Mouse (Mus musculus): ENCODE measurements around the gene Olfr807.

Olfr807 gene

DNA sequence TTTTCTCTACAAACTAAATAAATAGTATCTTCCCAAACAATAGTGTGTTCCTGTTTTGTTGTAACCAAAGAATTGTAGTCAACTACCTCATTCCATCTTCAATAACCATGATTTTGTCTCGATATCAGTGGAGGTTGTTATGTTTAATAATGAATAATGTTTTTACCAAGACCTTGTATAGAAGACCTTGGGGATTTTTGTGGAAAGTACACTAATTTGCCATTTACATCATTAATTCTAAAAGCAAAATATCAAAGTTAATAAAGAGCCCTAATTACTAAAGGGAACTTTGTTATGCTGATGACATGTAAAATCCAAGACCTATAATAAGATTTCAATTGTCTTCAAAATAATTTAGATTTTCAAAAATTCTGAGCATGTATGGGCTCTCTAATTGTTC, at the start of gene Olfr807:
Olfr807 (minus strand) TSS at position 101 of the 400 bp plus-strand sequence.
- no peak for DNase-seq (ENCODE audit: low read depth)

GRCm38 (mm10) chr10:129804296-129804695, 46.7 kb upstream of the Olfr807 start, which contains the start of gene Olfr811:
Olfr811 (minus strand) TSS chr10:129804396.
- DNase-seq (ENCODE audit: low read depth) = no peak

- no peak for DNase-seq (ENCODE audit: low read depth)
Measured at GRCm38 (mm10) chr10:129794817-129795216, 37.2 kb upstream of the Olfr807 start, which contains the start of gene Olfr810. Olfr810 (minus strand) TSS chr10:129794917.

- DNase-seq (ENCODE audit: low read depth) = no peak
Measured at GRCm38 (mm10) chr10:129778123-129778522, 20.5 kb upstream of the Olfr807 start.

DNA sequence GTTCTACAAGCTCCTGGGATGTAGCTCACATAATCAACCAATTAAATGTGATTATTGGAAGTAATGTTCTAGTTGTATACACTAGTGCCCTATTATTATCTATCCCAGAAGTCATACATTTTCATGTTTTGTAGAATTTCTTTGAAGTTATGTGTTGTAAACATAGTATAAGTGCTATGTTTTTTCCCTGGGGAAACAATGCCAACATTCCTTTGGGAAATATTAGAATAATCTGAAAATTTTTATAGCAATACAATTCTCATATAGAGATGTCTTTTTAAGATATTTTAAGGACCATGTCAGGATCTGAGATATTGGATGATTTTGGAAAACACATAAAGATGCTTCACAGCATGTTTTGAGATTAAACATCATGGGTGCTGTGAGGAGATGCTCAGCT, 16.7 kb upstream of the Olfr807 start, which contains the start of gene Olfr809:
Olfr809 (plus strand) TSS at position 301 of the 400 bp plus-strand sequence.
- no peak for DNase-seq (ENCODE audit: low read depth)

- no peak for DNase-seq (ENCODE audit: low read depth)
Measured at GRCm38 (mm10) chr10:129765182-129765581, 7.6 kb upstream of the Olfr807 start, which contains the start of gene Olfr808. Olfr808 (plus strand) TSS chr10:129765482.

GRCm38 (mm10) chr10:129741821-129742220, 15.8 kb downstream of the Olfr807 start, which contains the start of gene Olfr806:
Olfr806 (minus strand) TSS chr10:129741921.
- DNase-seq (ENCODE audit: low read depth) = no peak

DNA sequence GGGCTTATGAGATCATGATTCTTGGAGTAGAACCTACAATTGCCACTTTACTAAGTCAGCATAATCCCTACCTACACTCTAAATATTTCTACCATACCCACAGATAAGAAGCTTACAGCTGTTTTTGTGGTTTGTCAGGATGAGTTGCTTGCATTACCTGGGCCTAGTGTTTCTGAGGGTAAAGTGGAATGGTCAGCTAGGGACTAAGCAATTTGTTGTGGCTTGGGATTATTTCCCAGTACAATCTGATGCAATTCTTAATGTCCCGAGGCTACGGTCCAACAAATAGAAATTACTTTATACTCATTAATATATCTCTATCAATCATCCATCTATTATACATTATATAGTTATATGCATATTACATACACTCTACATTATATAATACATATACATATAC, 28.3 kb downstream of the Olfr807 start, which contains the start of gene Olfr805:
Olfr805 (minus strand) TSS at position 101 of the 400 bp plus-strand sequence.
- no peak for DNase-seq (ENCODE audit: low read depth)
